ENCODE assay signal across 20 mouse cellular contexts in genomic region chr9:32758280-32758905, GRCm38 (mm10).
DNase-seq lines count a peak whose midpoint lies in the region; ATAC-seq lines count a peak whose summit lies in the region.
"Had no signal": no experiment of that assay in that cellular context is flagged by ENCODE, and none has a peak within 500 bp of the region (broad histone marks: within the 10 kb centered on the region; RNA-seq: fewer than 3 reads in every experiment).

No protein-coding gene starts in this region.

- H3K27ac ChIP-seq in embryonic facial prominence, embryonic 13.5 days, result peak overlapping the region; percentile 75
- H3K27ac ChIP-seq in limb, embryonic 11.5 days (replicated peaks; ENCODE audit: low read depth, low read length), result 0 out of 2 replicates have a peak overlapping the region, but pooled peaks have one; percentile 15
- H3K27ac ChIP-seq: gastrocnemius, adult 2 months; heart, adult 2 months; hindbrain, postnatal 0 days; liver, embryonic 14.5 days; lung, embryonic 15.5 days; midbrain, embryonic 10.5 days had no signal

- no peak for ATAC-seq in embryonic facial prominence, embryonic 13.5 days (ENCODE audit: insufficient number of reproducible peaks, insufficient read depth, low FRiP score, low TSS enrichment, low read depth)
- no peak for ATAC-seq in limb, embryonic 11.5 days (ENCODE audit: insufficient number of reproducible peaks, low FRiP score, low TSS enrichment, low read depth)
- no peak for ATAC-seq in megakaryocyte progenitor cell, adult 5-6 weeks (replicated peaks; ENCODE audit: poor library complexity)
- ATAC-seq: activated CD4-positive, CD25-positive, alpha-beta regulatory T cell, adult 4 months; hindbrain, postnatal 0 days had no signal

- WGBS in embryonic facial prominence, embryonic 13.5 days, result 42% methylated on average over 5 of the region's 5 CpGs
- WGBS in limb, embryonic 11.5 days, result 73% methylated on average over 5 of the region's 5 CpGs

- no peak overlapping the region for H3K4me3 ChIP-seq in embryonic facial prominence, embryonic 13.5 days
- H3K4me3 ChIP-seq in limb, embryonic 11.5 days (ENCODE audit: low read depth, low read length), result no peak overlapping the region
- H3K4me3 ChIP-seq: gastrocnemius, adult 2 months; heart, adult 2 months; lung, embryonic 15.5 days; midbrain, embryonic 10.5 days had no signal

- H3K9ac ChIP-seq in embryonic facial prominence, embryonic 13.5 days, result no peak overlapping the region
- H3K9ac ChIP-seq in limb, embryonic 11.5 days (ENCODE audit: low read length), result no peak overlapping the region
- H3K9ac ChIP-seq: liver, embryonic 14.5 days; lung, embryonic 15.5 days had no signal

- no peak overlapping the region for H3K4me2 ChIP-seq in embryonic facial prominence, embryonic 13.5 days
- no peak overlapping the region for H3K4me2 ChIP-seq in limb, embryonic 11.5 days (ENCODE audit: low read depth, severe bottlenecking)
- H3K4me2 ChIP-seq: lung, embryonic 15.5 days had no signal

- H3K9me3 ChIP-seq in embryonic facial prominence, embryonic 13.5 days, result no peaks in the 10 kb centered on the region
- no peaks in the 10 kb centered on the region for H3K9me3 ChIP-seq in limb, embryonic 11.5 days (ENCODE audit: control insufficient read depth, low read length)
- H3K9me3 ChIP-seq: lung, embryonic 15.5 days; midbrain, embryonic 10.5 days had no signal

- peaks cover 15% of the 10 kb centered on the region for H3K4me1 ChIP-seq in embryonic facial prominence, embryonic 13.5 days
- 0 out of 2 replicates have a peak, but pooled peaks cover 2% of the 10 kb centered on the region for H3K4me1 ChIP-seq in limb, embryonic 11.5 days (ENCODE audit: control insufficient read depth, insufficient read depth, low read length)
- H3K4me1 ChIP-seq: lung, embryonic 15.5 days had no signal

- no peaks in the 10 kb centered on the region for H3K27me3 ChIP-seq in embryonic facial prominence, embryonic 13.5 days
- no peaks in the 10 kb centered on the region for H3K27me3 ChIP-seq in limb, embryonic 11.5 days (ENCODE audit: control insufficient read depth, insufficient read depth, low read length)
- H3K27me3 ChIP-seq: lung, embryonic 15.5 days had no signal

- H3K36me3 ChIP-seq in embryonic facial prominence, embryonic 13.5 days, result peaks cover 19% of the 10 kb centered on the region
- H3K36me3 ChIP-seq in limb, embryonic 11.5 days (ENCODE audit: control insufficient read depth, insufficient read depth, low read length), result peaks cover 4% of the 10 kb centered on the region; the same call in 1 of the 2 replicates
- H3K36me3 ChIP-seq: midbrain, embryonic 10.5 days had no signal

- DNase-seq in thymus, postnatal 4 days, result peak; percentile 23
- no peak for DNase-seq in thymus, postnatal 36 days
- no peak for DNase-seq in limb, embryonic 11.5 days (ENCODE audit: low spot score)
- DNase-seq in left cerebral cortex, adult 8-10 months (ENCODE audit: low spot score in 2 of 2), result no peak
- DNase-seq in retina, embryonic 14.5 days (ENCODE audit: low spot score), result no peak
- DNase-seq: adrenal gland, postnatal 14 days; cerebellum, postnatal 14 days; gastrocnemius, adult 2 months; heart, adult 2 months; kidney, adult 18-20 months; kidney, postnatal 10 days; layer of hippocampus, postnatal 36 days; right cerebral cortex, adult 18-20 months had no signal
